Mouse (Mus musculus) myocyte (in vitro differentiated cells): ENCODE results near the gene Cenpt. TPM values are rescaled to one million over a fixed set of nuclear protein-coding genes. Genes with fewer than 3 reads are reported as not detected.

Experiments
- H3K27me3 ChIP-seq: one replicate; pipeline ENCODE4 v1.6.1; 2011; ENCODE audit not compliant: control insufficient read depth, insufficient read depth, insufficient read length
- H3K36me3 ChIP-seq: one replicate; pipeline ENCODE4 v1.6.1; 2011; ENCODE audit not compliant: control insufficient read depth, insufficient read depth
- H3K4me2 ChIP-seq: one replicate; pipeline ENCODE4 v1.6.1; 2011; ENCODE audit warnings: low read depth, control low read depth
- H3K4me3 ChIP-seq: one replicate; pipeline ENCODE4 v1.5.1; 2011; ENCODE audit warnings: mild to moderate bottlenecking, control low read depth, moderate library complexity
- H3K79me2 ChIP-seq: one replicate; pipeline ENCODE4 v1.6.1; 2011; ENCODE audit not compliant: control insufficient read depth, insufficient read depth
- H3ac ChIP-seq: one replicate; pipeline ENCODE4 v1.6.1; 2011; ENCODE audit not compliant: control insufficient read depth, insufficient read length
- CEBPB ChIP-seq: IDR thresholded peaks from 2 replicates; pipeline ENCODE4 v1.6.1; 2011; ENCODE audit warnings: mild to moderate bottlenecking, moderate library complexity; ENCODE audit not compliant: poor library complexity, insufficient read depth, severe bottlenecking
- E2F4 ChIP-seq: IDR thresholded peaks from one replicate; pipeline ENCODE4 v1.6.1; 2011; ENCODE audit warnings: mild to moderate bottlenecking, control low read depth, moderate library complexity; ENCODE audit not compliant: insufficient read depth
- MAX ChIP-seq: IDR thresholded peaks from one replicate; pipeline ENCODE4 v1.6.1; 2011; ENCODE audit warnings: low read depth, mild to moderate bottlenecking, control low read depth
- MYOD1 ChIP-seq, 3 experiments: IDR thresholded peaks; one replicate each; pipeline ENCODE4 v1.6.1; 2011; ENCODE audit warnings: control low read depth in 2 of 3, low read depth in 2 of 3, mild to moderate bottlenecking in 2 of 3, moderate library complexity in 1 of 3; ENCODE audit not compliant: insufficient read length in 2 of 3, control insufficient read depth in 1 of 3
- MYOG ChIP-seq, 3 experiments: IDR thresholded peaks; one replicate each; pipeline ENCODE4 v1.6.1; 2011; ENCODE audit warnings: control low read depth in 2 of 3, low read depth in 2 of 3, mild to moderate bottlenecking in 2 of 3; ENCODE audit not compliant: insufficient read length in 2 of 3, control insufficient read depth in 1 of 3, insufficient read depth in 1 of 3
- POLR2A ChIP-seq: IDR thresholded peaks from one replicate; pipeline ENCODE4 v1.6.1; 2011; ENCODE audit warnings: low read depth, mild to moderate bottlenecking, control low read depth, moderate library complexity; ENCODE audit not compliant: insufficient read length
- POLR2AphosphoS2 ChIP-seq: IDR thresholded peaks from one replicate; pipeline ENCODE4 v1.6.1; 2011; ENCODE audit warnings: low read depth, control low read depth; ENCODE audit not compliant: insufficient read length
- REST ChIP-seq: IDR thresholded peaks from one replicate; pipeline ENCODE4 v1.6.1; 2011; ENCODE audit warnings: mild to moderate bottlenecking, control low read depth, moderate library complexity; ENCODE audit not compliant: insufficient read depth, insufficient read length
- SRF ChIP-seq: IDR thresholded peaks from one replicate; pipeline ENCODE4 v1.6.1; 2011; ENCODE audit warnings: low read depth; ENCODE audit not compliant: control insufficient read depth, insufficient read length
- TCF12 ChIP-seq: IDR thresholded peaks from one replicate; pipeline ENCODE4 v1.6.1; 2011; ENCODE audit warnings: mild to moderate bottlenecking, control low read depth; ENCODE audit not compliant: poor library complexity, insufficient read depth, severe bottlenecking
- TCF3 ChIP-seq: IDR thresholded peaks from one replicate; pipeline ENCODE4 v1.6.1; 2011; ENCODE audit warnings: low read depth, control low read depth; ENCODE audit not compliant: insufficient read length
- USF1 ChIP-seq: IDR thresholded peaks from one replicate; pipeline ENCODE4 v1.6.1; 2011; ENCODE audit warnings: low read depth, mild to moderate bottlenecking, control low read depth, moderate library complexity
- polyA plus RNA-seq: library from polyadenylated mRNA; unstranded; fragments of >200 nt; fragmentation: generic; extraction: Trizol; gene quantifications from one replicate; pipeline ENCODE4 v1.2.1, GENCODE M21; 2012; ENCODE audit warnings: missing spikeins

The Cenpt gene
- polyA plus RNA-seq, 1 experiment, result 20.4 TPM

- Histone ChIP-seq H3K4me3 (peak overlapping the region; percentile 57), H3K79me2 (peaks cover 18% of the 10 kb centered on the region), H3ac (no peak overlapping the region), H3K4me2 (peak overlapping the region; percentile 80), H3K36me3 (peaks cover 10% of the 10 kb centered on the region), H3K27me3 (no peaks in the 10 kb centered on the region)
- TF ChIP-seq CEBPB (no peak), REST (no peak), MAX (no peak), POLR2AphosphoS2 (no peak), USF1 (no peak), TCF12 (no peak), POLR2A (no peak), E2F4 (no peak), MYOD1 (IDR thresholded peaks at IDR 0.05; ENCODE audit: control insufficient read depth in 1 of 3, insufficient read length in 2 of 3, low read depth in 2 of 3) (no peak), SRF (no peak), TCF3 (no peak)
Observed at GRCm38 (mm10) chr8:105850014-105850413, 3.1 kb downstream of the Cenpt start.

GRCm38 (mm10) chr8:105846678-105847077, 6.4 kb downstream of the Cenpt start:
- Histone ChIP-seq H3K79me2 (peaks cover 18% of the 10 kb centered on the region), H3ac (no peak overlapping the region), H3K36me3 (peaks cover 20% of the 10 kb centered on the region), H3K4me3 (no peak overlapping the region), H3K4me2 (no peak overlapping the region), H3K27me3 (no peaks in the 10 kb centered on the region)
- TF ChIP-seq MAX (no peak), POLR2A (no peak), TCF3 (no peak), SRF (no peak), E2F4 (no peak), MYOD1 (IDR thresholded peaks at IDR 0.05; ENCODE audit: control insufficient read depth in 1 of 3, insufficient read length in 2 of 3, low read depth in 2 of 3) (no peak), MYOG (IDR thresholded peaks at IDR 0.05; ENCODE audit: control insufficient read depth in 1 of 3, insufficient read depth in 1 of 3, insufficient read length in 2 of 3, low read depth in 2 of 3) (no peak), CEBPB (no peak), POLR2AphosphoS2 (no peak), TCF12 (no peak), USF1 (no peak), REST (no peak)

- no peak for TF ChIP-seq USF1
- TF ChIP-seq CEBPB, result no peak
- TF ChIP-seq POLR2AphosphoS2, result no peak
- TF ChIP-seq POLR2A, result no peak
- no peak for TF ChIP-seq REST
- no peak for TF ChIP-seq TCF3
- no peak for TF ChIP-seq MYOD1 (IDR thresholded peaks at IDR 0.05; ENCODE audit: control insufficient read depth in 1 of 3, insufficient read length in 2 of 3, low read depth in 2 of 3)
- TF ChIP-seq E2F4, result no peak
- TF ChIP-seq MAX, result no peak
- TF ChIP-seq SRF, result no peak
- TF ChIP-seq MYOG (IDR thresholded peaks at IDR 0.05; ENCODE audit: control insufficient read depth in 1 of 3, insufficient read depth in 1 of 3, insufficient read length in 2 of 3, low read depth in 2 of 3), result no peak
- TF ChIP-seq TCF12, result no peak
- no peak overlapping the region for H3ac ChIP-seq
Observed at GRCm38 (mm10) chr8:105839209-105839608, 13.9 kb downstream of the Cenpt start.

GRCm38 (mm10) chr8:105836991-105837390, 16.1 kb downstream of the Cenpt start:
- no peaks in the 10 kb centered on the region for H3K27me3 ChIP-seq
- H3K36me3 ChIP-seq, result no peaks in the 10 kb centered on the region
- TF ChIP-seq MYOD1 (IDR thresholded peaks at IDR 0.05; ENCODE audit: control insufficient read depth in 1 of 3, insufficient read length in 2 of 3, low read depth in 2 of 3), result peak in 1 of 3 experiments; percentile 39
- no peak for TF ChIP-seq POLR2A
- H3K4me3 ChIP-seq, result no peak overlapping the region
- H3ac ChIP-seq, result no peak overlapping the region
- no peaks in the 10 kb centered on the region for H3K79me2 ChIP-seq
- no peak overlapping the region for H3K4me2 ChIP-seq

More at GRCm38 (mm10) chr8:105839209-105839608, 13.9 kb downstream of the Cenpt start:
- no peak overlapping the region for H3K4me3 ChIP-seq
- no peak overlapping the region for H3K4me2 ChIP-seq
- no peaks in the 10 kb centered on the region for H3K27me3 ChIP-seq
- H3K79me2 ChIP-seq, result no peaks in the 10 kb centered on the region
- peaks cover 5% of the 10 kb centered on the region for H3K36me3 ChIP-seq

- H3K36me3 ChIP-seq, result no peaks in the 10 kb centered on the region
- no peak overlapping the region for H3ac ChIP-seq
- H3K79me2 ChIP-seq, result no peaks in the 10 kb centered on the region
- TF ChIP-seq E2F4, result no peak
- no peak for TF ChIP-seq POLR2A
- no peak for TF ChIP-seq TCF12
- TF ChIP-seq SRF, result no peak
- TF ChIP-seq POLR2AphosphoS2, result no peak
- no peak for TF ChIP-seq USF1
- no peak for TF ChIP-seq TCF3
- no peak for TF ChIP-seq MAX
- TF ChIP-seq MYOG (IDR thresholded peaks at IDR 0.05; ENCODE audit: control insufficient read depth in 1 of 3, insufficient read depth in 1 of 3, insufficient read length in 2 of 3, low read depth in 2 of 3), result no peak
- no peak for TF ChIP-seq REST
- no peak for TF ChIP-seq MYOD1 (IDR thresholded peaks at IDR 0.05; ENCODE audit: control insufficient read depth in 1 of 3, insufficient read length in 2 of 3, low read depth in 2 of 3)
- TF ChIP-seq CEBPB, result no peak
- H3K4me2 ChIP-seq, result no peak overlapping the region
- no peak overlapping the region for H3K4me3 ChIP-seq
- H3K27me3 ChIP-seq, result peaks cover 10% of the 10 kb centered on the region
Observed at GRCm38 (mm10) chr8:105835318-105835717, 17.8 kb downstream of the Cenpt start.
